Mouse (Mus musculus) MEL (cell line): ENCODE results near the gene Herc1. TPM values are rescaled to one million over a fixed set of nuclear protein-coding genes. Genes with fewer than 3 reads are reported as not detected.
A peak's percentile ranks its signal among the peaks of the same experiment; 100 is the strongest.

ENCODE experiments used
- DNase-seq: peaks from one replicate; pipeline ENCODE4 v3.0.0; 2011; ENCODE audit warnings: low read depth, low spot score
- H3K27ac ChIP-seq: 2 replicates; pipeline ENCODE4 v1.5.1; 2012; ENCODE audit warnings: low read depth, mild to moderate bottlenecking, control low read depth, low read length, moderate library complexity; ENCODE audit not compliant: control insufficient read depth
- H3K27me3 ChIP-seq, 2 experiments: fragments of 150-350 bp in 1 of 2; sonication (generic) in 1 of 2; 2 replicates each; pipeline ENCODE4 v1.6.1; 2012; ENCODE audit warnings: low read length in 2 of 2, mild to moderate bottlenecking in 2 of 2, improper control_type of control experiment in 1 of 2, moderate library complexity in 1 of 2; ENCODE audit not compliant: insufficient read depth in 2 of 2, control insufficient read depth in 1 of 2
- H3K36me3 ChIP-seq, 2 experiments: 2 replicates each; pipeline ENCODE4 v1.6.1; 2012 to 2014; ENCODE audit warnings: low read length in 2 of 2, improper control_type of control experiment in 1 of 2, inconsistent platforms in 1 of 2, mild to moderate bottlenecking in 1 of 2; ENCODE audit not compliant: insufficient read depth in 2 of 2, control insufficient read depth in 1 of 2
- H3K4me1 ChIP-seq, 2 experiments: fragments of 150-350 bp in 1 of 2; sonication (generic) in 1 of 2; 2 replicates each; pipeline ENCODE4 v1.6.1; 2012; ENCODE audit warnings: low read length in 2 of 2, improper control_type of control experiment in 1 of 2, mild to moderate bottlenecking in 1 of 2; ENCODE audit not compliant: insufficient read depth in 2 of 2, control insufficient read depth in 1 of 2
- H3K4me3 ChIP-seq, 2 experiments: fragments of 150-350 bp in 1 of 2; sonication (generic) in 1 of 2; 2 replicates each; pipeline ENCODE4 v1.5.1; 2012; ENCODE audit warnings: low read depth in 2 of 2, low read length in 2 of 2, mild to moderate bottlenecking in 2 of 2, moderate library complexity in 2 of 2, control low read depth in 1 of 2, improper control_type of control experiment in 1 of 2; ENCODE audit not compliant: control insufficient read depth in 1 of 2, insufficient read depth in 1 of 2
- H3K79me2 ChIP-seq: 2 replicates; pipeline ENCODE4 v1.6.1; 2012; ENCODE audit warnings: mild to moderate bottlenecking, low read length, moderate library complexity; ENCODE audit not compliant: control insufficient read depth, poor library complexity, insufficient read depth
- H3K9ac ChIP-seq: 2 replicates; pipeline ENCODE4 v1.6.1; 2012; ENCODE audit warnings: low read depth, mild to moderate bottlenecking, control low read depth, low read length, moderate library complexity; ENCODE audit not compliant: control insufficient read depth, poor library complexity, severe bottlenecking
- H3K9me3 ChIP-seq: fragments of 150-350 bp; sonication (generic); replicated peaks from 2 replicates; pipeline ENCODE4 v1.6.1; 2012; ENCODE audit warnings: mild to moderate bottlenecking, low read length, improper control_type of control experiment, moderate library complexity; ENCODE audit not compliant: insufficient read depth
- BHLHE40 ChIP-seq: IDR thresholded peaks from 2 replicates; pipeline ENCODE4 v1.6.1; 2012; ENCODE audit warnings: low read depth, mild to moderate bottlenecking, inconsistent platforms, low read length, improper control_type of control experiment, borderline replicate concordance
- CHD1 ChIP-seq: IDR thresholded peaks from 2 replicates; pipeline ENCODE4 v1.6.1; 2012; ENCODE audit warnings: low read depth, mild to moderate bottlenecking, inconsistent platforms, low read length, improper control_type of control experiment
- CHD2 ChIP-seq: IDR thresholded peaks from 2 replicates; pipeline ENCODE4 v1.6.1; 2011; ENCODE audit warnings: low read length, improper control_type of control experiment
- E2F4 ChIP-seq: IDR thresholded peaks from 2 replicates; pipeline ENCODE4 v1.6.1; 2011; ENCODE audit warnings: low read depth, low read length, improper control_type of control experiment, borderline replicate concordance
- EP300 ChIP-seq, 2 experiments: IDR thresholded peaks; 2 replicates each; pipeline ENCODE4 v1.6.1; 2011; ENCODE audit warnings: improper control_type of control experiment in 2 of 2, low read length in 2 of 2, low read depth in 1 of 2, mild to moderate bottlenecking in 1 of 2
- ETS1 ChIP-seq: IDR thresholded peaks from 2 replicates; pipeline ENCODE4 v1.6.1; 2012; ENCODE audit warnings: low read depth, mild to moderate bottlenecking, inconsistent platforms, low read length, improper control_type of control experiment, moderate library complexity
- GATA1 ChIP-seq: IDR thresholded peaks from 2 replicates; pipeline ENCODE4 v1.6.1; 2011; ENCODE audit warnings: low read depth, low read length, improper control_type of control experiment
- HCFC1 ChIP-seq: IDR thresholded peaks from 2 replicates; pipeline ENCODE4 v1.6.1; 2012; ENCODE audit warnings: low read depth, mild to moderate bottlenecking, inconsistent platforms, low read length, improper control_type of control experiment, moderate library complexity
- MAX ChIP-seq: IDR thresholded peaks from 2 replicates; pipeline ENCODE4 v1.6.1; 2011; ENCODE audit warnings: low read length, improper control_type of control experiment
- MAZ ChIP-seq: IDR thresholded peaks from 2 replicates; pipeline ENCODE4 v1.6.1; 2012; ENCODE audit warnings: low read depth, mild to moderate bottlenecking, inconsistent platforms, low read length, improper control_type of control experiment
- MXI1 ChIP-seq: IDR thresholded peaks from 2 replicates; pipeline ENCODE4 v1.6.1; 2011; ENCODE audit warnings: mild to moderate bottlenecking, low read depth, low read length, improper control_type of control experiment
- MYC ChIP-seq: IDR thresholded peaks from 2 replicates; pipeline ENCODE4 v1.6.1; 2011; ENCODE audit warnings: low read depth, mild to moderate bottlenecking, low read length, improper control_type of control experiment, moderate library complexity
- NELFE ChIP-seq: IDR thresholded peaks from 2 replicates; pipeline ENCODE4 v1.6.1; 2011; ENCODE audit warnings: low read depth, low read length, improper control_type of control experiment
- NRF1 ChIP-seq: IDR thresholded peaks from 2 replicates; pipeline ENCODE4 v1.6.1; 2014; ENCODE audit warnings: low read depth, mild to moderate bottlenecking, inconsistent platforms, low read length, improper control_type of control experiment, moderate library complexity; ENCODE audit not compliant: poor library complexity, insufficient read depth, severe bottlenecking
- POLR2A ChIP-seq, 2 experiments: IDR thresholded peaks; 2 replicates each; pipeline ENCODE4 v1.6.1; 2011 to 2012; ENCODE audit warnings: low read length in 2 of 2, mild to moderate bottlenecking in 2 of 2, control low read depth in 1 of 2, improper control_type of control experiment in 1 of 2, low read depth in 1 of 2, moderate library complexity in 1 of 2; ENCODE audit not compliant: control insufficient read depth in 1 of 2, insufficient read depth in 1 of 2, poor library complexity in 1 of 2
- POLR2AphosphoS2 ChIP-seq: IDR thresholded peaks from 2 replicates; pipeline ENCODE4 v1.6.1; 2011; ENCODE audit warnings: low read length, improper control_type of control experiment
- POLR2AphosphoS5 ChIP-seq: IDR thresholded peaks from 2 replicates; pipeline ENCODE4 v1.6.1; 2012; ENCODE audit warnings: low read depth, borderline replicate concordance, mild to moderate bottlenecking, inconsistent platforms, low read length, moderate library complexity, mixed read lengths
- RCOR1 ChIP-seq: IDR thresholded peaks from 2 replicates; pipeline ENCODE4 v1.6.1; 2012; ENCODE audit warnings: low read depth, mild to moderate bottlenecking, inconsistent platforms, low read length, improper control_type of control experiment
- SIN3A ChIP-seq: IDR thresholded peaks from 2 replicates; pipeline ENCODE4 v1.6.1; 2012; ENCODE audit warnings: low read length, improper control_type of control experiment, inconsistent platforms
- SMC3 ChIP-seq: IDR thresholded peaks from 2 replicates; pipeline ENCODE4 v1.6.1; 2011; ENCODE audit warnings: low read depth, low read length, improper control_type of control experiment
- TAL1 ChIP-seq: IDR thresholded peaks from 2 replicates; pipeline ENCODE4 v1.6.1; 2012; ENCODE audit warnings: mild to moderate bottlenecking, inconsistent platforms, low read length, moderate library complexity, mixed read lengths
- TBP ChIP-seq: IDR thresholded peaks from 2 replicates; pipeline ENCODE4 v1.8.0; 2011; ENCODE audit warnings: low read depth, low read length, improper control_type of control experiment
- TCF12 ChIP-seq: IDR thresholded peaks from 2 replicates; pipeline ENCODE4 v1.6.1; 2014; ENCODE audit warnings: low read depth, mild to moderate bottlenecking, inconsistent platforms, low read length, improper control_type of control experiment, moderate library complexity
- UBTF ChIP-seq: IDR thresholded peaks from 2 replicates; pipeline ENCODE4 v1.6.1; 2012; ENCODE audit warnings: low read depth, mild to moderate bottlenecking, inconsistent platforms, low read length, improper control_type of control experiment, moderate library complexity, borderline replicate concordance; ENCODE audit not compliant: insufficient read depth
- USF1 ChIP-seq: IDR thresholded peaks from 2 replicates; pipeline ENCODE4 v1.6.1; 2014; ENCODE audit warnings: low read depth, mild to moderate bottlenecking, inconsistent platforms, low read length, improper control_type of control experiment, moderate library complexity
- USF2 ChIP-seq, 2 experiments: IDR thresholded peaks; 2 replicates each; pipeline ENCODE4 v1.6.1; 2011 to 2012; ENCODE audit warnings: improper control_type of control experiment in 2 of 2, low read length in 2 of 2, borderline replicate concordance in 1 of 2, inconsistent platforms in 1 of 2, low read depth in 1 of 2, mild to moderate bottlenecking in 1 of 2; ENCODE audit not compliant: insufficient read depth in 1 of 2
- ZMIZ1 ChIP-seq: IDR thresholded peaks from 2 replicates; pipeline ENCODE4 v1.6.1; 2012; ENCODE audit warnings: low read depth, mild to moderate bottlenecking, inconsistent platforms, low read length, improper control_type of control experiment, moderate library complexity
- ZNF384 ChIP-seq: IDR thresholded peaks from 2 replicates; pipeline ENCODE4 v1.6.1; 2012; ENCODE audit warnings: low read depth, mild to moderate bottlenecking, inconsistent platforms, low read length, improper control_type of control experiment
- polyA plus RNA-seq, 2 experiments: library from polyadenylated mRNA; stranded (reverse) in 1 of 2; unstranded in 1 of 2; fragments of >175 nt in 1 of 2; fragments of >200 nt in 1 of 2; gene quantifications; 2 replicates each; pipeline versions ENCODE4 v1.2.1 to v1.2.4; 2012; ENCODE audit warnings: low replicate concordance in 2 of 2, low read depth in 1 of 2; ENCODE audit not compliant: insufficient read length in 2 of 2, insufficient read depth in 1 of 2, missing spikeins in 1 of 2
- total RNA-seq: library from RNA; depleted of rRNA; stranded (reverse); fragments of 300-350 nt; gene quantifications from 2 replicates; pipeline ENCODE4 v1.2.3, GENCODE M21; 2012

Herc1 gene
- total and polyA plus RNA-seq, 3 experiments, result 22.7 to 28.8 (median 23.2) TPM

DNA sequence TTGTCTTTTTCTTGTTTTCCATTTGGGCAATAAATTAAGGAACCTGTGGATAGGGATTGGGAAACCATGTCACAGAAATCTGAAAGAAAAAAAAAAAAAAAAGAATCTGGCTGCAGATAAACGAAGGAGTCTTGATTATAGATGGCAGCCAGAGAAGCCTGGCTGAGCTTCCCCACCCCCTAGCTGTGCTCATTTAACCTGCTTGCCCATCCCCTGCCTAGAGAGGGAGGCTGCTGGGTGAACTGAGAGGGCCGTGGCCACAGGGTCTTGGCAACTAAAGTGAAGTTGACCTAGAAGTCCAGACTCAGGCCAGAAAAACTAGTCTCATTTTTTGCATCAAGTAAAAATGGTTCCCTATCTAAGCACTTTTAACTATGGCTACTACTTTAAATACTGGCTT, 160.7 kb downstream of the Herc1 start:
- H3K4me3 ChIP-seq, result peak overlapping the region; percentile 72 to 80
- peak overlapping the region; percentile 77 for H3K27ac ChIP-seq
- no peaks in the 10 kb centered on the region for H3K27me3 ChIP-seq
- H3K79me2 ChIP-seq, result peaks cover 4% of the 10 kb centered on the region; the same call in 1 of the 2 replicates
- peaks cover 0 to 18% of the 10 kb centered on the region in 2 experiments; a peak in 2 of 4 replicates for H3K36me3 ChIP-seq
- TF ChIP-seq NRF1 (no peak), TBP (no peak), ZNF384 (peak; percentile 82), RCOR1 (peak; percentile 68)
- peaks cover 5 to 17% of the 10 kb centered on the region in 2 experiments for H3K4me1 ChIP-seq
- no peak for DNase-seq
- H3K9me3 ChIP-seq, result no peaks in the 10 kb centered on the region
- H3K9ac ChIP-seq, result peak overlapping the region; percentile 83

DNA sequence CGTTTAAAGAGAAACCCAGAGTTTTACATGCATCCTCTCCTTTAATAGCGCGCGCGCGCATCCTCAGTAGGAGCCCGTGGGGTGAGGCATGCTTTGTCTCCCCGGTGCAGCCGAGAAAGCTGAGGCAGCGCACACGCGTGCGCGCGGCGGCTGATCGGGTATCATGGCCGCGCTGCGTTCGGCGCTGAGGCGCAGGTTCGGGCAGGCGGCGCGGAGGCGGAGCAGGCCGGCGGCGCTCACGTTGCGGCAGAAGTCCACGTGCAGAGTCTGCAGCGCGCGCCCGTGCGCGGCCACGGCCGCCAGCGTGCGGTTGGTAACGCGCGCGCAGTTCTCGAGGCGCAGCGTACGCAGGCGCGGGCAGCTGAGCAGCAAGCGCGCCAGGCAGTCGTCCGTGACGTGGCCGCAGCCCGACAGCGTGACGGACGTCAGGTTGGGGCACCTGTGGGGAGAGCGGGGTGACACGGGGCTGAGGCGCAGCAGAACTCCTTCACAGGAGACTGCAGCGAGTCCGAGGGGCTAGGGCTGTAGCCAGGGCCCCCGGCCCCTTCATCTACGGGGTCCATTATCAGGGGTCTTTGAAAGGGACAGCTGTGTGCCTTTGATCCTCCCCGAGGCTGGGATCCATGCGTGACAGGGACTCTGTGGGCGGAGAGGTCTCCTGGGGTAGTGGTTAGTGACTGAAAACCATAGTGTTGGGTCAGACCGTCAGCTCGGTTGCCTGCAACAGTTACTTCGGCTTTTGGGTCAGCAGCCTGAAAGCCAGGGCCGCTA, 161.5 kb downstream of the Herc1 start:
- H3K4me3 ChIP-seq, result peak overlapping the region; percentile 72 to 80
- H3K27ac ChIP-seq, result peak overlapping the region; percentile 86
- H3K36me3 ChIP-seq, result peaks cover 0 to 10% of the 10 kb centered on the region in 2 experiments; a peak in 2 of 4 replicates
- TF ChIP-seq MYC, result peak; percentile 92
- TF ChIP-seq TBP, result no peak
- TF ChIP-seq USF1, result peak; percentile 79
- peak; percentile 94 for TF ChIP-seq MAX
- no peak for TF ChIP-seq ZNF384
- peak; percentile 39; the same call in 1 of the 2 replicates for TF ChIP-seq ZMIZ1
- no peak for TF ChIP-seq UBTF
- peak; percentile 53; the same call in 1 of the 2 replicates for TF ChIP-seq TCF12
- peak; percentile 81; the same call in 1 of the 2 replicates for TF ChIP-seq E2F4
- no peak; the same call in none of the 2 replicates for TF ChIP-seq RCOR1
- TF ChIP-seq MXI1, result peak; percentile 98
- TF ChIP-seq SMC3, result peak; percentile 9; the same call in 1 of the 2 replicates
- TF ChIP-seq MAZ, result no peak; the same call in 1 of the 2 replicates
- TF ChIP-seq SIN3A, result peak; percentile 75; the same call in 1 of the 2 replicates
- no peak for TF ChIP-seq TAL1
- TF ChIP-seq CHD1, result 0 out of 2 replicates have a peak, but pooled peaks have one; percentile 81
- peak in 1 of 2 experiments; percentile 24; a peak in 1 of 4 replicates for TF ChIP-seq EP300 (IDR thresholded peaks at IDR 0.05; ENCODE audit: low read depth in 1 of 2, low read length in 2 of 2)
- peak; percentile 60 to 66 for TF ChIP-seq POLR2A (IDR thresholded peaks at IDR 0.05; ENCODE audit: control insufficient read depth in 1 of 2, insufficient read depth in 1 of 2, low read depth in 1 of 2, low read length in 2 of 2, poor library complexity in 1 of 2)
- no peak for TF ChIP-seq USF2 (IDR thresholded peaks at IDR 0.05; ENCODE audit: borderline replicate concordance in 1 of 2, insufficient read depth in 1 of 2, low read depth in 1 of 2, low read length in 2 of 2)
- TF ChIP-seq GATA1, result no peak
- peak; percentile 79; the same call in 1 of the 2 replicates for TF ChIP-seq BHLHE40
- peak; percentile 86 for TF ChIP-seq NRF1
- no peak for TF ChIP-seq CHD2
- TF ChIP-seq POLR2AphosphoS5, result peak; percentile 77
- peak; percentile 77 for TF ChIP-seq NELFE
- peak; percentile 71 for TF ChIP-seq HCFC1
- TF ChIP-seq POLR2AphosphoS2, result peak; percentile 92
- peak; percentile 35; the same call in 1 of the 2 replicates for TF ChIP-seq ETS1
- peak; percentile 97 for DNase-seq
- H3K4me1 ChIP-seq, result peaks cover 0 to 9% of the 10 kb centered on the region in 2 experiments; a peak in 2 of 4 replicates
- peak overlapping the region; percentile 83 for H3K9ac ChIP-seq
- H3K27me3 ChIP-seq, result no peaks in the 10 kb centered on the region
- peaks cover 4% of the 10 kb centered on the region; the same call in 1 of the 2 replicates for H3K79me2 ChIP-seq
- H3K9me3 ChIP-seq, result no peaks in the 10 kb centered on the region
